9 mouse cellular contexts compared by ENCODE assay signal in the genomic region with DNA sequence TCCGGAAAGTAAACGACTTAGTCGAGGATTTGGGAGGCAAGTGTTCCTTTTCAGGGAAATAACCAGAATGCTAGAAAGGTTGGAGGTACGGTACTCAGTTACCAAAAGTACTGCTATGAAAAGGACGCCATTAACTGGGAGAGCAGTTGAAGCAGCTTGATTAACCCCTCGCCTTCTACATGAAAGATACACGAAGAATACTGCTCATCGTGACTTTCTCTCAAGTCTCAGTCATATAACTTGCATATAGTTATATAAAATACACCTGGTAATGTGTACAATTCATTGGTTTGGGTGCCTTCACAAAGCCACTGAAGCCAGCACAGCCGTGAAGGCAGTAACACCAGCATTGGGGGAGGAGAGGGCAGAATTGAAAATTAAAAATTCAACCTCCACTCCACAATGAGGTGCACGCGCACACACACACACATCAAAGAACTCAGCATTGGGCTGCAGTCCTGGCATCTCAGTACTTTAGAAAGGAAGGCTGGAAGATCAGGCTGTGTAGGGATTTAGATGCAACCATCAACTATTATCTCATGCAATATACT. TPM values are rescaled to one million over a fixed set of nuclear protein-coding genes. Genes with fewer than 3 reads are reported as not detected.
DNase-seq lines count a peak whose midpoint lies in the region; ATAC-seq and TF ChIP-seq lines count a peak whose summit lies in the region.
"Had no signal": no experiment of that assay in that cellular context is flagged by ENCODE, and none has a peak within 500 bp of the region (broad histone marks: within the 10 kb centered on the region; RNA-seq: fewer than 3 reads in every experiment).

No protein-coding gene starts in this region.

- peak overlapping the region; percentile 71 to 88 for H3K4me3 ChIP-seq in heart, embryonic 14.5 days (ENCODE audit: control insufficient read depth in 1 of 2, insufficient read depth in 1 of 2, low read depth in 1 of 2, low read length in 2 of 2)
- H3K4me3 ChIP-seq in CH12.LX (replicated peaks in 1 of 3; ENCODE audit: low read depth in 2 of 3, low read length in 2 of 3, poor library complexity in 1 of 3): peak overlapping the region; percentile 81 to 99 (median 91)
- peak overlapping the region; percentile 78 for H3K4me3 ChIP-seq in forebrain, embryonic 10.5 days
- peak overlapping the region; percentile 80 for H3K4me3 ChIP-seq in liver, embryonic 13.5 days (replicated peaks)

- no peak for TF ChIP-seq RAD21 in CH12.LX (IDR thresholded peaks at IDR 0.05; ENCODE audit: low read depth, low read length)

- ATAC-seq in heart, embryonic 14.5 days (ENCODE audit: insufficient number of reproducible peaks, insufficient read depth, low FRiP score, low read depth): no peak
- ATAC-seq in liver, embryonic 13.5 days (ENCODE audit: low read depth): peak; percentile 31

- peaks cover 37% of the 10 kb centered on the region for H3K79me2 ChIP-seq in CH12.LX (replicated peaks; ENCODE audit: control insufficient read depth, extremely low read depth, insufficient read depth, poor library complexity, severe bottlenecking)

- H3K9me3 ChIP-seq in heart, embryonic 14.5 days (ENCODE audit: control insufficient read depth, low read length): no peaks in the 10 kb centered on the region
- H3K9me3 ChIP-seq in CH12.LX (replicated peaks; ENCODE audit: low read length): no peaks in the 10 kb centered on the region
- no peaks in the 10 kb centered on the region for H3K9me3 ChIP-seq in forebrain, embryonic 10.5 days
- H3K9me3 ChIP-seq in liver, embryonic 13.5 days (replicated peaks): no peaks in the 10 kb centered on the region

- peak overlapping the region; percentile 88 for H3K4me2 ChIP-seq in heart, embryonic 14.5 days (ENCODE audit: low read length)
- H3K4me2 ChIP-seq in CH12.LX (ENCODE audit: insufficient read depth, low read depth, poor library complexity, severe bottlenecking): peak overlapping the region; percentile 79
- H3K4me2 ChIP-seq in liver, embryonic 13.5 days: peak overlapping the region; percentile 76

- peak overlapping the region in 1 of 2 experiments; percentile 67; a peak in 1 of 4 replicates for H3K27ac ChIP-seq in heart, embryonic 14.5 days (replicated peaks in 1 of 2; ENCODE audit: control insufficient read depth in 1 of 2, insufficient read depth in 1 of 2, low read depth in 2 of 2, low read length in 2 of 2)
- H3K27ac ChIP-seq in CH12.LX (ENCODE audit: insufficient read depth, low read depth): no peak overlapping the region
- H3K27ac ChIP-seq in forebrain, embryonic 10.5 days: peak overlapping the region; percentile 88
- H3K27ac ChIP-seq in liver, embryonic 13.5 days: 0 out of 2 replicates have a peak overlapping the region, but pooled peaks have one; percentile 11

- peaks cover 0 to 3% of the 10 kb centered on the region in 2 experiments; a peak in 1 of 4 replicates for H3K4me1 ChIP-seq in heart, embryonic 14.5 days (ENCODE audit: control insufficient read depth in 2 of 2, insufficient read depth in 2 of 2, low read length in 2 of 2)
- H3K4me1 ChIP-seq in CH12.LX (ENCODE audit: control insufficient read depth in 1 of 2, insufficient read depth in 2 of 2): peaks cover 5 to 30% of the 10 kb centered on the region in 2 experiments
- H3K4me1 ChIP-seq in forebrain, embryonic 10.5 days: peaks cover 15% of the 10 kb centered on the region
- H3K4me1 ChIP-seq in liver, embryonic 13.5 days (replicated peaks): peaks cover 31% of the 10 kb centered on the region

- in situ Hi-C loops in CH12.LX (cut with MboI; ENCODE audit: low pct_ligation_motif_present, low pct_unique_long_range_greater_than_20kb, low sequenced_read_pairs): no loop called here

- no peak for DNase-seq in heart, adult 18-20 months
- DNase-seq in CH12.LX (ENCODE audit: extremely low read depth): no peak
- no peak for DNase-seq in forebrain, embryonic 10.5 days (ENCODE audit: extremely low spot score, low spot score)
- no peak for DNase-seq in liver, embryonic 13.5 days
- DNase-seq in c-Kit-positive CD71-positive TER-119-positive erythroid progenitor cells, embryonic 14.5 days (ENCODE audit: low spot score): no peak
- DNase-seq in frontal cortex, postnatal 14 days (ENCODE audit: low spot score in 2 of 2): no peak
- DNase-seq in urinary bladder, postnatal 4 days (ENCODE audit: low spot score in 2 of 2): no peak

- no peak for TF ChIP-seq EP300 in CH12.LX (IDR thresholded peaks at IDR 0.05; ENCODE audit: low read length)

- H3K9ac ChIP-seq in heart, embryonic 14.5 days (ENCODE audit: low read length): peak overlapping the region; percentile 79; the same call in 1 of the 2 replicates
- H3K9ac ChIP-seq in CH12.LX (ENCODE audit: insufficient read depth, low read depth): peak overlapping the region; percentile 58
- H3K9ac ChIP-seq in liver, embryonic 13.5 days: peak overlapping the region; percentile 75; the same call in 1 of the 2 replicates

- peaks cover 68% of the 10 kb centered on the region for H3K36me3 ChIP-seq in heart, embryonic 14.5 days (ENCODE audit: control insufficient read depth, insufficient read depth, low read length)
- H3K36me3 ChIP-seq in CH12.LX (replicated peaks in 1 of 2; ENCODE audit: control insufficient read depth in 1 of 2, insufficient read depth in 1 of 2, low read length in 1 of 2): peaks cover 50 to 68% of the 10 kb centered on the region in 2 experiments
- H3K36me3 ChIP-seq in forebrain, embryonic 10.5 days (replicated peaks): peaks cover 77% of the 10 kb centered on the region
- H3K36me3 ChIP-seq in liver, embryonic 13.5 days: peaks cover 59% of the 10 kb centered on the region

- no peaks in the 10 kb centered on the region for H3K27me3 ChIP-seq in heart, embryonic 14.5 days (ENCODE audit: control insufficient read depth, insufficient read depth, low read length)
- no peaks in the 10 kb centered on the region for H3K27me3 ChIP-seq in CH12.LX (replicated peaks)
- H3K27me3 ChIP-seq in forebrain, embryonic 10.5 days (ENCODE audit: poor library complexity, severe bottlenecking): no peaks in the 10 kb centered on the region
- H3K27me3 ChIP-seq in liver, embryonic 13.5 days: no peaks in the 10 kb centered on the region
- H3K27me3 ChIP-seq: Patski had no signal

- no peak for TF ChIP-seq CTCF in CH12.LX (conservative IDR thresholded peaks at IDR 0.05 in 1 of 2, IDR thresholded peaks at IDR 0.05 in 1 of 2; ENCODE audit: low read depth in 2 of 2, low read length in 2 of 2)

- no peak for TF ChIP-seq POLR2A in CH12.LX (IDR thresholded peaks at IDR 0.05; ENCODE audit: low read depth, low read length)

- dilution Hi-C loops in CH12.LX (cut with MboI; ENCODE audit: extremely low pct_ligation_motif_present, extremely low pct_unique_long_range_greater_than_20kb, low sequenced_read_pairs): no loop called here

- WGBS in heart, embryonic 14.5 days: 34% methylated on average over 11 of the region's 11 CpGs
- 34% methylated on average over 11 of the region's 11 CpGs for WGBS in forebrain, embryonic 10.5 days
- WGBS in liver, embryonic 13.5 days (ENCODE audit: insufficient replicate concordance): 30% methylated on average over 11 of the region's 11 CpGs

TF ChIP-seq in CH12.LX, 34 proteins besides CTCF, POLR2A, EP300 and RAD21:
- TF ChIP-seq MAX (IDR thresholded peaks at IDR 0.05; ENCODE audit: low read length) (no peak), POLR2AphosphoS2 (IDR thresholded peaks at IDR 0.05; ENCODE audit: low read depth, low read length) (no peak; the same call in 1 of the 2 replicates), RCOR1 (conservative IDR thresholded peaks at IDR 0.05; ENCODE audit: low read depth, low read length) (no peak), ZKSCAN1 (IDR thresholded peaks at IDR 0.05; ENCODE audit: borderline replicate concordance, low read depth, low read length) (no peak), TBP (conservative IDR thresholded peaks at IDR 0.05; ENCODE audit: low read depth, low read length) (no peak)

RNA-seq across cellular contexts. Expression of gene Rpf2, which starts 0.4 kb away (rescaled TPM):
- 36.6 and 39.8 TPM in 2 replicates for polyA plus RNA-seq in heart, embryonic 14.5 days (2014; fragmentation: Nextera tagmentation; extraction: Ambion mirVana)
- total RNA-seq in heart, adult 18-20 months (2021): 10 to 100 TPM; 13.3 to 14.7 TPM
- total RNA-seq in CH12.LX (2012; rRNA removed): 78.2 and 92.5 TPM in 2 replicates
- total RNA-seq in CH12.LX (2014; rRNA removed): 174 and 197 TPM in 2 replicates
- polyA plus RNA-seq in CH12.LX (2012; ENCODE audit: insufficient read length, low read depth): 101 and 147 TPM in 2 replicates
- 98.0 and 101 TPM in 2 replicates for polyA plus RNA-seq in forebrain, embryonic 10.5 days (2016; fragmentation: Nextera tagmentation; extraction: Ambion mirVana)
- 61.4 and 74.1 TPM in 2 replicates for polyA plus RNA-seq in liver, embryonic 13.5 days (2015; fragmentation: Nextera tagmentation; extraction: Ambion mirVana)

RNA-seq across cellular contexts. Expression of gene Gtf3c6, which starts 10.7 kb away (rescaled TPM):
- 66.2 and 72.3 TPM in 2 replicates for polyA plus RNA-seq in heart, embryonic 14.5 days (2014; fragmentation: Nextera tagmentation; extraction: Ambion mirVana)
- total RNA-seq in heart, adult 18-20 months (2021): 10 to 100 TPM; 19.9 to 28.8 TPM
- 32.5 and 49.3 TPM in 2 replicates for total RNA-seq in CH12.LX (2012; rRNA removed)
- total RNA-seq in CH12.LX (2014; rRNA removed): 30.8 and 32.7 TPM in 2 replicates
- 107 and 135 TPM in 2 replicates for polyA plus RNA-seq in CH12.LX (2012; ENCODE audit: insufficient read length, low read depth)
- 150 TPM in 2 replicates for polyA plus RNA-seq in forebrain, embryonic 10.5 days (2016; fragmentation: Nextera tagmentation; extraction: Ambion mirVana)
- 48.5 and 53.9 TPM in 2 replicates for polyA plus RNA-seq in liver, embryonic 13.5 days (2015; fragmentation: Nextera tagmentation; extraction: Ambion mirVana)

RNA-seq across cellular contexts. Expression of gene Amd1, which starts 54.7 kb away (rescaled TPM):
- 40.2 and 43.0 TPM in 2 replicates for polyA plus RNA-seq in heart, embryonic 14.5 days (2014; fragmentation: Nextera tagmentation; extraction: Ambion mirVana)
- total RNA-seq in heart, adult 18-20 months (2021): 100 to 1,000 TPM in 1 of 2 experiments, 10 to 100 TPM in 1; 97.9 to 132 TPM
- total RNA-seq in CH12.LX (2012; rRNA removed) (88.3 and 133 TPM in 2 replicates), CH12.LX (2014; rRNA removed) (266 and 267 TPM in 2 replicates)
- 128 and 165 TPM in 2 replicates for polyA plus RNA-seq in CH12.LX (2012; ENCODE audit: insufficient read length, low read depth)
- polyA plus RNA-seq in forebrain, embryonic 10.5 days (2016; fragmentation: Nextera tagmentation; extraction: Ambion mirVana): 93.7 and 96.8 TPM in 2 replicates
- polyA plus RNA-seq in liver, embryonic 13.5 days (2015; fragmentation: Nextera tagmentation; extraction: Ambion mirVana): 58.0 and 79.3 TPM in 2 replicates
